Mouse (Mus musculus): ENCODE data around the gene Hnrnph2. TPM values are rescaled to one million over a fixed set of nuclear protein-coding genes. Genes with fewer than 3 reads are reported as not detected.
A peak's percentile ranks its signal among the peaks of the same experiment; 100 is the strongest.

Gene Hnrnph2
- total RNA-seq, 2 experiments from 2014 or later: 149 to 161 TPM

DNA sequence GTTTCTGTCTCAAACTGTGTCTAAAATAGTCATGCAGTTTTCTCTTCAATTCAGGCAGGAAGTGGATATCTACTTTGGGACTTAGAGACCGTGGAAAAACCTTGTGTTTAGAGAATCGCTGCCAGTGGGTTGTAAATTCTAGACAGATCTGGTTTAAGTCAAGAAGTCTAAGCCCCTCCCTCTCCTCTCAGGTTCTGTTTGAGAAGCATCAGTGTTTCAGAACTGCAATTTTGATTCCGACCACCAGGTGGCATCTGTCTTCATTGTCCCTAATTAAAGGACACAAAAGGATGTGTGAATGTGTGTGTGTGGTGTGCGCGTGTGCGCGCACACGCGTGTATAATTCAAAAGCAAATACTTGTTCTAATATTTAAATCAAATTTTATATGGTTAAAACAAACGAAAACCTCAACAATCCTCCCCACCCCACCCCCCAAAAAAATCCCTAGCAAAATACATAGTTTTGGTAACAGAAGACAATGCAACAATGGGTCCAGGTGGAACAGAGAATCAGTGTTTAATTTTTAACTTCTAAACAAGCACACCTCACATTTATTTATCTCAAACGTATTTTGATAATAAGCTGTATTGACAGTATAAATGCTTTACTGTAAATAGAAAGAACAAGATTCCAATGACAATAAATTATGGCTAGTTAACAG, 47.2 kb downstream of the Hnrnph2 start:
- H3K4me3 ChIP-seq: no peak overlapping the region
- no peak overlapping the region for H3K27ac ChIP-seq
- intact Hi-C loops (cut with DNase I): no loop called here
- peak; percentile 56 to 73 for DNase-seq (ENCODE audit: extremely low spot score in 1 of 2, low spot score in 2 of 2)
- peak; percentile 75 for TF ChIP-seq CTCF (IDR thresholded peaks at IDR 0.05)

DNA sequence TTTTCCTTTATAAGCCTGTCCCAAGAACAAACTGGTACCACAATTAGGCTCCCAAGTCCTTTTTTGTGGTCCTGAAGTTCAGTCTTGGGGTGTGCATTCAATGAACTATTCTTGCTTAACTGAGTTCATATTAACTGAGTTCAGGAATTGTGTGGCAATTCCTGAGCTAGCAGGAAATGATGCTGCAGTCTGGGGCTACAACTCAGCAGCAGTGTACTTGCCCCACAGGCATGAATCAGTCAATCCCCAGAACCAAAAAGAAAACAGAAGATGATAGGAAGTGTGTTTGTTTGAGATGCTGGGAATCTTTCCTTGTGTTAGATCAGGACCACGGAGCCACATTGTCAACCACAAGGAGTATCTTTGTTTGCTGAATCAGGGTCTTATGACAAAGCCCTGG, 51.1 kb downstream of the Hnrnph2 start:
- DNase-seq (ENCODE audit: extremely low spot score in 1 of 2, low spot score in 2 of 2): no peak
- H3K4me3 ChIP-seq: no peak overlapping the region
- no peak overlapping the region for H3K27ac ChIP-seq
- TF ChIP-seq CTCF (IDR thresholded peaks at IDR 0.05): no peak
- intact Hi-C loops (cut with DNase I): no loop called here

Other genes starting within 250 kb of the Hnrnph2 start
- 10 to 100 TPM; 52.3 to 59.5 TPM for gene Drp2, start 196.6 kb upstream of the Hnrnph2 start, total RNA-seq (2021)
- gene Taf7l, start 124.7 kb upstream of the Hnrnph2 start, total RNA-seq (2021): under 1 TPM in 1 of 2 experiments, not detected in 1; 0.18 TPM
- gene Timm8a1, start 59.3 kb upstream of the Hnrnph2 start, total RNA-seq (2021): 10 to 100 TPM; 14.7 to 16.7 TPM
- gene Btk, start 17.6 kb upstream of the Hnrnph2 start, total RNA-seq (2021): under 1 TPM; 0.44 to 0.91 TPM
- gene Rpl36a, start 15.5 kb upstream of the Hnrnph2 start, total RNA-seq (2021): 100 to 1,000 TPM; 104 to 106 TPM
- 10 to 100 TPM; 11.0 to 12.2 TPM for gene Gla, start 54 bp upstream of the Hnrnph2 start, total RNA-seq (2021)
- gene Armcx4, start 85.3 kb downstream of the Hnrnph2 start, total RNA-seq (2021): 10 to 100 TPM; 35.8 to 40.8 TPM
- gene Armcx1, start 116.8 kb downstream of the Hnrnph2 start, total RNA-seq (2021): 10 to 100 TPM; 62.9 to 69.8 TPM
- 1 to 10 TPM; 5.2 to 5.5 TPM for gene Armcx6, start 150.2 kb downstream of the Hnrnph2 start, total RNA-seq (2021)
- 10 to 100 TPM; 73.0 to 79.6 TPM for gene Armcx3, start 155.4 kb downstream of the Hnrnph2 start, total RNA-seq (2021)
- 10 to 100 TPM; 76.6 to 82.7 TPM for gene Armcx2, start 208.0 kb downstream of the Hnrnph2 start, total RNA-seq (2021)